Mouse (Mus musculus): ENCODE measurements around the gene Wfdc3.

DNA sequence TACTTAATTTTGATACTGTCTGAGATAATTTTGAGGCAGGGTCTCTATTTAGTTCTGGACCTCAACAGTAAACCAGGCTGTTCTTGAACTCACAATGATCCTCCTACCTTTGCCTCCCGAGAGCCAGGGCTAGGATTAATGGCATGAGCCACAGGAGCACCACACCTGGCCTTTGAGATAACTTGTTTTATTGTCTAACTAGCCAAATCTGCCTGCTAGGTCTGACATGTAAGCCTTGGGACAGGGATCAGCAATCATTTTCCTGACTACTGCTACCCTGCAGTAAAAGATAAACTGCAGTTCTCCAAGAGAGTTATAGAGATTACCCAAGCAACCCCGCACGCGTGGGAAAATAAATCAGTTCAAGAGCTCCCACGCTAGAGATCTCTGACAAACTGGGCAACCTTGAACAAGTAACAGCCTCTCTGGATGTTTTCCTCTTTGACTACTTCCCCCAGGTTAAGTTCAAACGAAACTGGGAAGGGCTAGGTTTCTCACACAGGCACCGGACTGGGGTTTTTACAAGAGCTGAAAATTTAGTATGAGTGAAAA is 39.2 kb upstream of the Wfdc3 start:
- no peak for TF ChIP-seq POLR2A (IDR thresholded peaks at IDR 0.05; ENCODE audit: low read depth, low read length)
- TF ChIP-seq CTCF (conservative IDR thresholded peaks at IDR 0.05; ENCODE audit: insufficient read depth, insufficient read length, low read depth, low read length): no peak
